Mouse (Mus musculus) erythroblast, embryonic 14.5 days (primary cell): ENCODE measurements around the gene Rora.

Experiments
- GATA1 ChIP-seq: IDR thresholded peaks from 2 replicates; pipeline ENCODE4 v1.6.1; 2012; ENCODE audit warnings: low read length, inconsistent platforms, mixed read lengths
- TAL1 ChIP-seq: IDR thresholded peaks from 3 replicates; pipeline ENCODE4 v1.6.1; 2012; ENCODE audit warnings: low read length, inconsistent platforms, mixed read lengths

- no peak for TF ChIP-seq GATA1
- TF ChIP-seq TAL1 = no peak
Observed at GRCm38 (mm10) chr9:69377654-69378045, 724.1 kb downstream of the Rora start.
